Mouse (Mus musculus) olfactory bulb, adult 2 months (tissue): ENCODE data around the gene Neurl2. TPM values are rescaled to one million over a fixed set of nuclear protein-coding genes. Genes with fewer than 3 reads are reported as not detected.
A peak's percentile ranks its signal among the peaks of the same experiment; 100 is the strongest.
"Not testable (repeated sequence)": the region's sequence is repeated elsewhere in the genome, so short reads cannot be mapped to it uniquely, and the experiment has no call there.

Experiments used
- H3K27ac ChIP-seq: fragments of 200-500 bp; 2 replicates; pipeline ENCODE4 v1.5.1; 2012; ENCODE audit warnings: low read depth, low read length; ENCODE audit not compliant: insufficient read depth
- H3K4me1 ChIP-seq: fragments of 200-500 bp; 2 replicates; pipeline ENCODE4 v1.6.1; 2012; ENCODE audit warnings: low read length; ENCODE audit not compliant: control insufficient read depth, insufficient read depth
- H3K4me3 ChIP-seq: fragments of 200-500 bp; 2 replicates; pipeline ENCODE4 v1.5.1; 2012; ENCODE audit warnings: mild to moderate bottlenecking, low read depth, low read length, moderate library complexity; ENCODE audit not compliant: insufficient read depth
- CTCF ChIP-seq: fragments of 200-500 bp; IDR thresholded peaks from 2 replicates; pipeline ENCODE4 v1.5.1; 2012; ENCODE audit warnings: low read depth, mild to moderate bottlenecking, low read length, moderate library complexity; ENCODE audit not compliant: insufficient read depth
- POLR2A ChIP-seq: fragments of 200-500 bp; IDR thresholded peaks from 2 replicates; pipeline ENCODE4 v1.6.1; 2012; ENCODE audit warnings: mild to moderate bottlenecking, low read depth, low read length, moderate library complexity; ENCODE audit not compliant: insufficient read depth
- WGBS: fragments of 180-500 bp; shearing (Covaris S2); methylation state at CpG from one replicate; pipeline ENCODE4 v1.1.7; 2018; 5-methylcytosine and 5-hydroxymethylcytosine counted together
- polyA plus RNA-seq: library from polyadenylated mRNA; stranded (reverse); fragments of >200 nt; gene quantifications from 2 replicates; pipeline ENCODE4 v1.2.4, GENCODE M21; 2012; ENCODE audit warnings: low replicate concordance; ENCODE audit not compliant: missing spikeins, insufficient read depth, insufficient read length

Neurl2 gene
- polyA plus RNA-seq, result not detected in 2 replicates

DNA sequence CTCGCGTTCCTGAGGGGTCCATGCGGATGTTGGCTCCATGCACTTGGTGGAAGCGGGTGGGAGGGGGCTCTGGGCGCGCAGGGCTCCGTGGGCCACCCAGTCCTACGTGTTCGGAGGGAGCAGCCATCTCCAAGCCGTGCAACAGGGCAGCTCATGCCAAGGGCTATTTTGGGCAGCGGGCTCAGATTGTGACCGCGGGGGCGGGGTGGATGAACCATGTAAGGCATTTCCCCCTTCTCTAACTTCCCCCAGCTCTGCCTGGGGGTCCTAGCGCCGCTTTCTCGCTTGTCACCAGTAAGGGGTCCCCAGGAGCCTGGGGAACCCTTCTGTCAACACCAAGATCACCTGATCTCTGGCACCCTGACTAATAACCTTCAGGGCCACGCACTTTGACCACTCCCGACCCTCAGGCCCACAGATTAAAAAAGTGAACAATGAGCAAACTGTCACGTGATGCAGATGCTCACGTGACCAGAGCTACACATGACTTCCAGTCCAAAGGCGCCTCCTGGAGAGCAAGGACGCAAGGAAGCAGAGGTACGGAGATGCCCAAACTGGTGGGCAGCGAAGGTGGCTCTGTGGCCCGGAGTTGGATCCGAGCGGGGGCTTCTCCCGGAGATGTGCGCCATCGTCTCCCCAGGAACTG is at the start of gene Neurl2:
Gene Neurl2 (minus strand): TSS at position 143 of the 646 bp plus-strand sequence.
- peaks cover 22% of the 10 kb centered on the region for H3K4me1 ChIP-seq
- WGBS, result 0% methylated on average over 31 of the region's 31 CpGs
- H3K4me3 ChIP-seq, result peak within 1 kb of the TSS; percentile 74
- TF ChIP-seq CTCF (no peak), POLR2A (peak; percentile 52; the same call in 1 of the 2 replicates)
- H3K27ac ChIP-seq, result peak within 1 kb of the TSS; percentile 83

DNA sequence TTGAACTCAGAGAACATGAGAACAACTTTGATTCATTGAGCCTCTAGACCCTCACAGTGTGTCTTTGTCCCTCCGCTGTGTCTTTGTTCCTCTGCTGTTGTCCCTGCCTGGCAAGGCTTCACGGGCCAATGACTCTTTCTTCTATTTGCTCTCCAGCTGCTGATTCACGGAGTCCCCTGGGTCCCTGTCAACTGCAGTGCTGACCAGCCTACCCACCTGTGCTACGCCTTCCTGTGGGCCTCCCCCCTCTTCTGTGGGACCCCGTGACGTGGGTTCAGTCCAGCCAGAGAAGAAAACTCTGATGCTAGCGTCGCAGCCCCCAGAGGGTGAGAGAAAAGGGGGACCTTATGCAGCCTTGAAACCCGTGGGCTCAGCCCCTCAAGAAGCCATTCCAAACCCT is 49.4 kb upstream of the Neurl2 start:
- H3K27ac ChIP-seq, result no peak overlapping the region
- H3K4me3 ChIP-seq, result no peak overlapping the region
- TF ChIP-seq POLR2A (no peak), CTCF (no peak)
- H3K4me1 ChIP-seq, result peaks cover 22% of the 10 kb centered on the region
- WGBS, result 37% methylated on average over 9 of the region's 9 CpGs

DNA sequence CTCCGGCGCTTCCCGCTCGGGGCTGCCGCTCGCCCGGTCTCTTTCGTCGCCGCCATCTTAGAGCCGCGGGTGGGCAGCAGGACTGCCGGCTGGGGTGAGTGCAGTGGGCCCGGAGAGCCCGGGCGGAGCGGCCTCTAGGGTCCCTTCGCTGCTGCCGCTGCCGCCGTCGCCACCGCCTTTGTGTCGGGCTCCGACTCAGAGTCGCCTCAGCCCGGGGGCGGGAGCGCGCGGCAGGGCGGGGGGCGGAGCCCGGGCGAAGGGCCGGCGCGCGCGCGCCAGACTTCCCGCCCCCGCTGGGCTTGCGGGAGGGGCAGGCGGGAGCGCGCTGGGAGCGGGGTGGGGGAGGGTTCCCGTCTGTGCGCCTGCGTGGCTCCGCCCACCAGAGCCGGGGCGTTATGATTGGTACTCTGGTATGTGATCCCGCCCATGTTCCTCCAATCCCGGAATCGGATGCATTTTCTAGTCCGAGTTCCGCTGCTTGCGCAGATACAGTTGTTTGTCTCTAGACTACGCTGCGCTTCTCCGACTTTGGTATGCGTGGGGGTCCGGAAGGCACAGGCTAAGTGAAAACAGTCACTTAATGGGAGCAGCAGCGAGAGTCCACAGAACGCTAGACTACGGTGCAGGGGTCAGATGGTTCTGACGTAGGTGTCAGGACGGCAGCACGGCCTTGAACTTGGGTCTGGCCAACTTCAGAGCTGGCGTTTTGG is 46.5 kb upstream of the Neurl2 start:
- no peak for TF ChIP-seq CTCF
- TF ChIP-seq POLR2A, result peak; percentile 95
- peak overlapping the region; percentile 73 for H3K4me3 ChIP-seq
- peak overlapping the region; percentile 98 for H3K27ac ChIP-seq
- peaks cover 10% of the 10 kb centered on the region for H3K4me1 ChIP-seq
- under 1% methylated on average over 65 of the region's 72 CpGs for WGBS

DNA sequence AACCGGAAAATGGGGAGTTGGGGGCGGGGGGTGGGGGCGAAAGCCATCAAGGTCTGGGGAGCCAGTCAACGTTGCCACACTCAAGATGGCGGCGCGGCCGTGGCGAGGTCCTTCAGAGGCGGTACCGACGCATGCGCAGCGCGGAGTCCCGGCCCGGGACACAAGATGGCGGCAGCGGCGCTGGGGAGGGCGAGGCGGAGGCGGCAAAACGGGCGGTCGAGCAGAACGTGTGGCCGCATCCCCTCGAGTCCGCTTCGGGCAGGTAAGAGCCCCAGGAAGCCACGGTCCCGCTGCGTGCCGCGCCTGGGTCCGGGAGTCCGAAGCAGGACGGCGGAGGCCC is 45.9 kb upstream of the Neurl2 start, which contains the start of gene Pcif1:
Gene Pcif1 (plus strand): TSS at position 77 of the 340 bp plus-strand sequence.
- H3K4me1 ChIP-seq, result peaks cover 10% of the 10 kb centered on the region
- WGBS, result under 1% methylated on average over 40 of the region's 40 CpGs

DNA sequence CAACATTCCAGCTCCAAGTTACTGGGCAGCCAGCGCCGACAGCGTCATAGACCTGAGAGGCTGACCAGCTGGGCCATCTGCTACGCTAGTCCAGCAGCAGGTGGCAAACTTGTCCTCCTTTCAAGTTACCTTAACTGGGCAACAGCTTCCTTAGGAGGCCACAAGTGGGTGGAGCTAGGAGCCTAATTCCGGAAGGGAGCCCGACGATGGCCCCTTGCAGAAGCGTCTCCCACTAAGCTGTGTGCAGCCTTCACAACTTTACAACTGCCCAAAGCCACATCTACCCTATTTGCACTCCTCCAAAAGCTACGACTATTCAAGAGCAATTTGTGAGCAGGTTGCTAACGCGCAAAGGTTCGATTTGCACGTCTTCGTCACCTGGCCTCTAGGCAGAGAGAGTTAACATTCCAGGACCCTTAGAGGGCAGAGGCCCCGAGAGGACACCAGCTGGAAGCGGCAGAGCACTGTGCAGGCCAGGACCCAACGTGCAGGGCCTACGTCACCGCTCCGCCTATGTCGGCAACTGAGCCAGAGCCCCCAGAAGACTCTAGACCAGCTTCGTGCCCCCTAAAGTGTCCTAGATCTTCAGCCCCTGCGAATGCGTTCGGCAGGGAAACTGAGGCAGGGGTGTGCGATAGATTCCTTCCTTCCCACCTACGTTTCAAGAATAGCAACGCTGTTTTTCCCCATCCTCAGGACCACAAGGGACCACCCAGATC is 45.4 kb upstream of the Neurl2 start:
- Histone ChIP-seq H3K4me3 (peak overlapping the region; percentile 73), H3K4me1 (peaks cover 10% of the 10 kb centered on the region), H3K27ac (peak overlapping the region; percentile 74)
- TF ChIP-seq CTCF (no peak), POLR2A (no peak)
- 2% methylated on average over 28 of the region's 28 CpGs for WGBS

More for the DNA sequence above, 45.9 kb upstream of the Neurl2 start, which contains the start of gene Pcif1:
- Histone ChIP-seq H3K4me3 (peak within 1 kb of the TSS; percentile 73), H3K27ac (peak within 1 kb of the TSS; percentile 98)
- TF ChIP-seq POLR2A (peak; percentile 76; the same call in 1 of the 2 replicates), CTCF (no peak)

DNA sequence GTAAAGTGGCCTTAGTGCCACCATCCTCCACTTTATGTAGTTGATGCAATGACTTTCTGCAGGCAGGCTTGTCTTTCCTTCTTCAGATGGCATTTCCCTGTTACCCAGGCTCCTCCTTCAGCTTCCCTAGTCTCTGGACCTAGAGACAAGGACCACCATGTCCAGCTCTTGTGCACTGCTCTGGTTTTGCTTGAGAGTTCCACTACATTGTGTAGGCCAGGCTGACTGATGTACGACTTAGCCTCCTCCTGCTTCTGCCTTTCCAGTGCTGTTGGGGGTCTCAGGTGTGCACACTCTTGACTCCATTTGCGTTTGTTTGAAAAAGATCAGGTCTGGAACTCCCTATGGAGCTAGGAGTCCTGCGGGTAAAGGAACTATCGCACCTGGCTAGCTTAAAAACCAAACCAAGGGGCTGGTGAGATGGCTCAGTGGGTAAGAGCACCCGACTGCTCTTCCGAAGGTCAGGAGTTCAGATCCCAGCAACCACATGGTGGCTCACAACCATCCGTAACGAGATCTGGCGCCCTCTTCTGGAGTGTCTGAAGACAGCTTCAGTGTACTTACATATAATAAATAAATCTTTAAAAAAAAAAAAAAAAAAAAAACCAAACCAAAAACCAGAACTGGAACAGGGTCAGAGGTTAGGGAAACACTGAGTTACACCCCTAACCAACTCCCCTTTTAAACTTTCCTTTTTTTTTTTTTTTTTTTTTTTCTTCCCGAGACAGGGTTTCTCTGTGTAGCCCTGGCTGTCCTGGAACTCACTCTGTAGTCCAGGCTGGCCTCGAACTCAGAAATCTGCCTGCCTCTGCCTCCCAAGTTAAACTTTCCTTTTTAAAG is 44.3 kb upstream of the Neurl2 start:
- 80% methylated on average over 11 of the region's 11 CpGs for WGBS
- H3K4me3 ChIP-seq, H3K27ac ChIP-seq: not testable (repeated sequence)
- H3K4me1 ChIP-seq, result peaks cover 10% of the 10 kb centered on the region

DNA sequence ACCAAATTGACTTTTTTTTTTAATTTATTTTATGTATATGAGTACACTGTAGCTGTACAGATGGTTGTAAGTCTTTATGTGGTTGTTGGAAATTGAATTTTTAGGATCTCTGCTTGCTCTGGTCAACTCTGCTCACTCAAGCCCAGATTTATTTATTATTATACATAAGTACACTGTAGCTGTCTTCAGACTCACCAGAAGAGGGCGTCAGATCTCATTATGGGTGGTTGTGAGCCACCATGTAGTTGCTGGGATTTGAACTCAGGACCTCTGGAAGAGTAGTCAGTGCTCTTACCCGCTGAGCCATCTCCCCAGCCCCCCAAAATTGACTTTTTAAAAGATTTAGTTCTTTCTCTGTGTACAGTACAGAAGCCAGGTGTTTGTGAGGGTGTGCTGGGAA is 42.4 kb upstream of the Neurl2 start:
- not testable (repeated sequence) for H3K4me1 ChIP-seq, H3K4me3 ChIP-seq, H3K27ac ChIP-seq
- 40% methylated on average over 2 of the region's 2 CpGs for WGBS

DNA sequence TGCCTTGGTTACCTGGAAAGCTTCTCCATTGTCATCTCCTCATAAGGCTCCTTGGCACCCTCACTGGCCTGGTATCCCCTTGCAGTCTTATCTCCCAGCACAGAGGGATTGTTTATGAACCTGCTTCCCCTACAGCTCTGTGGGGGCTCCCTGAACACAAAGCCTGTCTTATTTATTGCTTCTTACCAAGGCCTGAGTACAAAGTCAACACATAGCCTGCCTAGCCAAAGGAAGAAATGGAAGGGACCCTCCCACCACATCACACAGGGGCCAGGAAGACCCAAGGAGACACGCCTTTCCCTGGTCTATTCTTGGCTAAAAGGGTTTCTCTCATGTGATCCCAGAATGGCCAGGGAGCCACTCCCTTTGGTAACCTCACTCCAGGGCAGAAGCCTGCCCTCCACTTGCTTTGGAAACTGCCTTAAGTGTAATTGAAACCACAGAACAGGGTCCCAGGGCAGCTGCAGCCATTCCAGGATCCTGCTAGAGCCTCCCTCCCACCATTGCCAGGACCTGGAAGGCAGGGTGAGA is 41.0 kb upstream of the Neurl2 start:
- no peak for TF ChIP-seq POLR2A
- no peak for TF ChIP-seq CTCF
- 50% methylated on average over 1 of the region's 1 CpGs for WGBS
- Histone ChIP-seq H3K4me1 (peaks cover 8% of the 10 kb centered on the region), H3K4me3 (no peak overlapping the region), H3K27ac (no peak overlapping the region)
